Mouse (Mus musculus): ENCODE measurements around the gene Ccr7.

The Ccr7 gene

GRCm38 (mm10) chr11:99137385-99137784 is 17.5 kb downstream of the Ccr7 start:
- DNase-seq (ENCODE audit: low read depth): no peak

- DNase-seq (ENCODE audit: low read depth): no peak
These were observed 17.9 kb downstream of the Ccr7 start for GRCm38 (mm10) chr11:99136961-99137360.

GRCm38 (mm10) chr11:99136361-99136760 is 18.5 kb downstream of the Ccr7 start:
- DNase-seq (ENCODE audit: low read depth): no peak

- DNase-seq (ENCODE audit: low read depth): no peak
These were observed 19.8 kb downstream of the Ccr7 start for GRCm38 (mm10) chr11:99135047-99135440.

GRCm38 (mm10) chr11:99134266-99135046 is 20.4 kb downstream of the Ccr7 start:
- DNase-seq (ENCODE audit: low read depth): no peak

- no peak for DNase-seq (ENCODE audit: low read depth)
These were observed 21.5 kb downstream of the Ccr7 start for GRCm38 (mm10) chr11:99133285-99133897.

- no peak for DNase-seq (ENCODE audit: low read depth)
These were observed 22.7 kb downstream of the Ccr7 start for GRCm38 (mm10) chr11:99132091-99132730.

- DNase-seq (ENCODE audit: low read depth): no peak
These were observed 23.4 kb downstream of the Ccr7 start for GRCm38 (mm10) chr11:99131463-99131840.

GRCm38 (mm10) chr11:99130736-99131462 is 24.0 kb downstream of the Ccr7 start:
- no peak for DNase-seq (ENCODE audit: low read depth)

- DNase-seq (ENCODE audit: low read depth): no peak
These were observed 25.6 kb downstream of the Ccr7 start for GRCm38 (mm10) chr11:99129287-99129686.

- DNase-seq (ENCODE audit: low read depth): peak; percentile 66
These were observed 26.8 kb downstream of the Ccr7 start for GRCm38 (mm10) chr11:99127785-99128682.

GRCm38 (mm10) chr11:99126482-99127253 is 28.2 kb downstream of the Ccr7 start:
- no peak for DNase-seq (ENCODE audit: low read depth)

- peak; percentile 86 for DNase-seq (ENCODE audit: low read depth)
These were observed 30.2 kb downstream of the Ccr7 start for GRCm38 (mm10) chr11:99124635-99125029.

- no peak for DNase-seq (ENCODE audit: low read depth)
These were observed 30.8 kb downstream of the Ccr7 start for GRCm38 (mm10) chr11:99123977-99124634.

- no peak for DNase-seq (ENCODE audit: low read depth)
These were observed 32.2 kb downstream of the Ccr7 start for GRCm38 (mm10) chr11:99122703-99123102.

- no peak for DNase-seq (ENCODE audit: low read depth)
These were observed 33.7 kb downstream of the Ccr7 start for GRCm38 (mm10) chr11:99121218-99121631.

GRCm38 (mm10) chr11:99120524-99121217 is 34.2 kb downstream of the Ccr7 start:
- DNase-seq (ENCODE audit: low read depth): no peak

- DNase-seq (ENCODE audit: low read depth): no peak
These were observed 35.9 kb downstream of the Ccr7 start for GRCm38 (mm10) chr11:99118963-99119362.

GRCm38 (mm10) chr11:99118420-99118819 is 36.5 kb downstream of the Ccr7 start:
- DNase-seq (ENCODE audit: low read depth): no peak

Measured in fibroblast of lung, adult 2 months (primary cell).